Mouse (Mus musculus) limb, embryonic 11.5 days (tissue): ENCODE measurements around the gene Exosc1. TPM values are rescaled to one million over a fixed set of nuclear protein-coding genes. Genes with fewer than 3 reads are reported as not detected.

Source experiments
- ATAC-seq: fragments of 200-750 bp; cut with Nextera tagmentation; 2 replicates; pipeline ENCODE4 v1.8.0; 2017; ENCODE audit warnings: low read depth; ENCODE audit not compliant: insufficient number of reproducible peaks, low FRiP score, low TSS enrichment
- DNase-seq: peaks from one replicate; pipeline ENCODE4 v3.0.0-alpha.2; 2015; ENCODE audit warnings: low spot score
- H3K27ac ChIP-seq: fragments of 300-500 bp; sonication (generic); replicated peaks from 2 replicates; pipeline ENCODE4 v1.5.1; 2014; ENCODE audit warnings: low read depth, mild to moderate bottlenecking, low read length
- H3K27me3 ChIP-seq: fragments of 300-500 bp; sonication (generic); 2 replicates; pipeline ENCODE4 v1.6.1; 2014; ENCODE audit warnings: mild to moderate bottlenecking, low read length, mixed read lengths; ENCODE audit not compliant: control insufficient read depth, insufficient read depth
- H3K36me3 ChIP-seq: fragments of 300-500 bp; sonication (generic); 2 replicates; pipeline ENCODE4 v1.6.1; 2014; ENCODE audit warnings: mild to moderate bottlenecking, low read length, moderate library complexity, mixed read lengths; ENCODE audit not compliant: control insufficient read depth, insufficient read depth
- H3K4me1 ChIP-seq: fragments of 300-500 bp; sonication (generic); 2 replicates; pipeline ENCODE4 v1.6.1; 2014; ENCODE audit warnings: low read length, mixed read lengths; ENCODE audit not compliant: control insufficient read depth, insufficient read depth
- H3K4me2 ChIP-seq: fragments of 300-500 bp; sonication (generic); 2 replicates; pipeline ENCODE4 v1.6.1; 2014; ENCODE audit warnings: low read depth, mild to moderate bottlenecking, moderate library complexity; ENCODE audit not compliant: severe bottlenecking
- H3K4me3 ChIP-seq: fragments of 300-500 bp; sonication (generic); 2 replicates; pipeline ENCODE4 v1.5.1; 2014; ENCODE audit warnings: low read depth, low read length
- H3K9ac ChIP-seq: fragments of 300-500 bp; sonication (generic); 2 replicates; pipeline ENCODE4 v1.6.1; 2014; ENCODE audit warnings: mild to moderate bottlenecking, low read length
- H3K9me3 ChIP-seq: fragments of 300-500 bp; sonication (generic); 2 replicates; pipeline ENCODE4 v1.6.1; 2016; ENCODE audit warnings: low read length; ENCODE audit not compliant: control insufficient read depth
- WGBS: fragments of 180-500 bp; shearing (Covaris S2); extraction: QIAGEN DNeasy Blood & Tissue Kit; methylation state at CpG from one replicate; pipeline ENCODE4 v1.1.7; 2014; 5-methylcytosine and 5-hydroxymethylcytosine counted together
- polyA plus RNA-seq: library from polyadenylated mRNA; unstranded; fragments of >200 nt; fragmentation: Nextera tagmentation; extraction: Ambion mirVana; gene quantifications from 2 replicates; pipeline ENCODE4 v1.2.1, GENCODE M21; 2014

The Exosc1 gene
- polyA plus RNA-seq: 86.2 and 91.6 TPM in 2 replicates

GRCm38 (mm10) chr19:41933179-41934086 lies at the start of gene Exosc1, which contains the start of gene Zdhhc16:
Gene Exosc1 (minus strand): TSS chr19:41933423.
Gene Zdhhc16 (plus strand): TSS chr19:41933480.
- no peaks in the 10 kb centered on the region for H3K27me3 ChIP-seq
- H3K4me1 ChIP-seq: peaks cover 5% of the 10 kb centered on the region
- peak; percentile 98 for DNase-seq
- H3K27ac ChIP-seq: no peak within 1 kb of the TSS
- peaks cover 9% of the 10 kb centered on the region for H3K36me3 ChIP-seq
- peak within 1 kb of the TSS; percentile 85 for H3K9ac ChIP-seq
- under 1% methylated on average over 47 of the region's 47 CpGs for WGBS
- peak within 1 kb of the TSS; percentile 96 for H3K4me3 ChIP-seq
- H3K4me2 ChIP-seq: peak within 1 kb of the TSS; percentile 77
- ATAC-seq: peak; percentile 100
- H3K9me3 ChIP-seq: no peaks in the 10 kb centered on the region

- Histone ChIP-seq H3K9me3 (no peaks in the 10 kb centered on the region), H3K4me2 (peak overlapping the region; percentile 63), H3K27me3 (no peaks in the 10 kb centered on the region), H3K9ac (no peak overlapping the region), H3K4me1 (peaks cover 5% of the 10 kb centered on the region; the same call in 1 of the 2 replicates), H3K27ac (no peak overlapping the region), H3K4me3 (peak overlapping the region; percentile 86), H3K36me3 (no peaks in the 10 kb centered on the region)
- 3% methylated on average over 4 of the region's 4 CpGs for WGBS
- no peak for ATAC-seq
- DNase-seq: no peak
Observed at GRCm38 (mm10) chr19:41982791-41983150, 49.5 kb upstream of the Exosc1 start.

- Histone ChIP-seq H3K4me3 (peak overlapping the region; percentile 86), H3K9me3 (no peaks in the 10 kb centered on the region), H3K4me1 (peaks cover 7% of the 10 kb centered on the region; the same call in 1 of the 2 replicates), H3K36me3 (no peaks in the 10 kb centered on the region), H3K27me3 (no peaks in the 10 kb centered on the region), H3K27ac (peak overlapping the region; percentile 44), H3K4me2 (peak overlapping the region; percentile 63), H3K9ac (peak overlapping the region; percentile 44)
- WGBS: under 1% methylated on average over 74 of the region's 74 CpGs
- ATAC-seq: no peak; the same call in 1 of the 2 replicates
- peak; percentile 64 for DNase-seq
Observed at GRCm38 (mm10) chr19:41981931-41982790, 48.9 kb upstream of the Exosc1 start.

- Histone ChIP-seq H3K27ac (peak within 1 kb of the TSS; percentile 44), H3K4me1 (peaks cover 12% of the 10 kb centered on the region; the same call in 1 of the 2 replicates), H3K4me3 (peak within 1 kb of the TSS; percentile 86), H3K9ac (peak within 1 kb of the TSS; percentile 44), H3K9me3 (no peaks in the 10 kb centered on the region), H3K4me2 (peak within 1 kb of the TSS; percentile 63), H3K36me3 (no peaks in the 10 kb centered on the region), H3K27me3 (no peaks in the 10 kb centered on the region)
- DNase-seq: no peak
- under 1% methylated on average over 32 of the region's 33 CpGs for WGBS
- ATAC-seq: peak; percentile 27
Observed at GRCm38 (mm10) chr19:41981595-41981927, 48.3 kb upstream of the Exosc1 start, which contains the start of gene Ubtd1. Gene Ubtd1 (plus strand): TSS chr19:41981763.

GRCm38 (mm10) chr19:41980819-41981594 lies 47.8 kb upstream of the Exosc1 start, which contains the start of gene Mms19:
Gene Mms19 (minus strand): TSS chr19:41981157.
- DNase-seq (peak; percentile 99), ATAC-seq (peak; percentile 97)
- Histone ChIP-seq H3K4me3 (peak within 1 kb of the TSS; percentile 86), H3K9me3 (no peaks in the 10 kb centered on the region), H3K36me3 (no peaks in the 10 kb centered on the region), H3K9ac (peak within 1 kb of the TSS; percentile 44), H3K4me1 (peaks cover 12% of the 10 kb centered on the region; the same call in 1 of the 2 replicates), H3K27ac (peak within 1 kb of the TSS; percentile 44), H3K27me3 (no peaks in the 10 kb centered on the region), H3K4me2 (peak within 1 kb of the TSS; percentile 63)
- under 1% methylated on average over 60 of the region's 68 CpGs for WGBS

GRCm38 (mm10) chr19:41980422-41980818 lies 47.2 kb upstream of the Exosc1 start:
- H3K4me1 ChIP-seq: peaks cover 12% of the 10 kb centered on the region; the same call in 1 of the 2 replicates
- no peaks in the 10 kb centered on the region for H3K9me3 ChIP-seq
- no peaks in the 10 kb centered on the region for H3K36me3 ChIP-seq
- peak overlapping the region; percentile 36; the same call in 1 of the 2 replicates for H3K9ac ChIP-seq
- ATAC-seq (0 out of 2 replicates have a peak, but pooled peaks have one; percentile 2), DNase-seq (peak; percentile 70)
- H3K4me2 ChIP-seq: peak overlapping the region; percentile 49
- peak overlapping the region; percentile 38 for H3K27ac ChIP-seq
- peak overlapping the region; percentile 86 for H3K4me3 ChIP-seq
- H3K27me3 ChIP-seq: no peaks in the 10 kb centered on the region
- under 1% methylated on average over 16 of the region's 16 CpGs for WGBS

- WGBS: 70% methylated on average over 13 of the region's 13 CpGs
- ATAC-seq (no peak), DNase-seq (no peak)
- H3K4me1 ChIP-seq: peaks cover 7% of the 10 kb centered on the region; the same call in 1 of the 2 replicates
- no peaks in the 10 kb centered on the region for H3K27me3 ChIP-seq
- no peak overlapping the region for H3K27ac ChIP-seq
- no peak overlapping the region for H3K4me2 ChIP-seq
- peaks cover 2% of the 10 kb centered on the region; the same call in 1 of the 2 replicates for H3K36me3 ChIP-seq
- no peak overlapping the region for H3K9ac ChIP-seq
- H3K4me3 ChIP-seq: no peak overlapping the region
- H3K9me3 ChIP-seq: no peaks in the 10 kb centered on the region
Observed at GRCm38 (mm10) chr19:41973891-41974794, 40.9 kb upstream of the Exosc1 start.
